Mouse (Mus musculus) MEL (cell line): Measurements from ENCODE around the gene Mob2. TPM values are rescaled to one million over a fixed set of nuclear protein-coding genes. Genes with fewer than 3 reads are reported as not detected.

Source experiments
- DNase-seq: peaks from one replicate; pipeline ENCODE4 v3.0.0; 2011; ENCODE audit warnings: low read depth, low spot score
- H3K27ac ChIP-seq: 2 replicates; pipeline ENCODE4 v1.5.1; 2012; ENCODE audit warnings: low read depth, mild to moderate bottlenecking, control low read depth, low read length, moderate library complexity; ENCODE audit not compliant: control insufficient read depth
- H3K27me3 ChIP-seq, 2 experiments: fragments of 150-350 bp in 1 of 2; sonication (generic) in 1 of 2; 2 replicates each; pipeline ENCODE4 v1.6.1; 2012; ENCODE audit warnings: low read length in 2 of 2, mild to moderate bottlenecking in 2 of 2, improper control_type of control experiment in 1 of 2, moderate library complexity in 1 of 2; ENCODE audit not compliant: insufficient read depth in 2 of 2, control insufficient read depth in 1 of 2
- H3K36me3 ChIP-seq, 2 experiments: 2 replicates each; pipeline ENCODE4 v1.6.1; 2012 to 2014; ENCODE audit warnings: low read length in 2 of 2, improper control_type of control experiment in 1 of 2, inconsistent platforms in 1 of 2, mild to moderate bottlenecking in 1 of 2; ENCODE audit not compliant: insufficient read depth in 2 of 2, control insufficient read depth in 1 of 2
- H3K4me1 ChIP-seq, 2 experiments: fragments of 150-350 bp in 1 of 2; sonication (generic) in 1 of 2; 2 replicates each; pipeline ENCODE4 v1.6.1; 2012; ENCODE audit warnings: low read length in 2 of 2, improper control_type of control experiment in 1 of 2, mild to moderate bottlenecking in 1 of 2; ENCODE audit not compliant: insufficient read depth in 2 of 2, control insufficient read depth in 1 of 2
- H3K4me3 ChIP-seq, 2 experiments: fragments of 150-350 bp in 1 of 2; sonication (generic) in 1 of 2; 2 replicates each; pipeline ENCODE4 v1.5.1; 2012; ENCODE audit warnings: low read depth in 2 of 2, low read length in 2 of 2, mild to moderate bottlenecking in 2 of 2, moderate library complexity in 2 of 2, control low read depth in 1 of 2, improper control_type of control experiment in 1 of 2; ENCODE audit not compliant: control insufficient read depth in 1 of 2, insufficient read depth in 1 of 2
- H3K79me2 ChIP-seq: 2 replicates; pipeline ENCODE4 v1.6.1; 2012; ENCODE audit warnings: mild to moderate bottlenecking, low read length, moderate library complexity; ENCODE audit not compliant: control insufficient read depth, poor library complexity, insufficient read depth
- H3K9ac ChIP-seq: 2 replicates; pipeline ENCODE4 v1.6.1; 2012; ENCODE audit warnings: low read depth, mild to moderate bottlenecking, control low read depth, low read length, moderate library complexity; ENCODE audit not compliant: control insufficient read depth, poor library complexity, severe bottlenecking
- H3K9me3 ChIP-seq: fragments of 150-350 bp; sonication (generic); replicated peaks from 2 replicates; pipeline ENCODE4 v1.6.1; 2012; ENCODE audit warnings: mild to moderate bottlenecking, low read length, improper control_type of control experiment, moderate library complexity; ENCODE audit not compliant: insufficient read depth
- BHLHE40 ChIP-seq: IDR thresholded peaks from 2 replicates; pipeline ENCODE4 v1.6.1; 2012; ENCODE audit warnings: low read depth, mild to moderate bottlenecking, inconsistent platforms, low read length, improper control_type of control experiment, borderline replicate concordance
- E2F4 ChIP-seq: IDR thresholded peaks from 2 replicates; pipeline ENCODE4 v1.6.1; 2011; ENCODE audit warnings: low read depth, low read length, improper control_type of control experiment, borderline replicate concordance
- HCFC1 ChIP-seq: IDR thresholded peaks from 2 replicates; pipeline ENCODE4 v1.6.1; 2012; ENCODE audit warnings: low read depth, mild to moderate bottlenecking, inconsistent platforms, low read length, improper control_type of control experiment, moderate library complexity
- MAX ChIP-seq: IDR thresholded peaks from 2 replicates; pipeline ENCODE4 v1.6.1; 2011; ENCODE audit warnings: low read length, improper control_type of control experiment
- MAZ ChIP-seq: IDR thresholded peaks from 2 replicates; pipeline ENCODE4 v1.6.1; 2012; ENCODE audit warnings: low read depth, mild to moderate bottlenecking, inconsistent platforms, low read length, improper control_type of control experiment
- MXI1 ChIP-seq: IDR thresholded peaks from 2 replicates; pipeline ENCODE4 v1.6.1; 2011; ENCODE audit warnings: mild to moderate bottlenecking, low read depth, low read length, improper control_type of control experiment
- MYB ChIP-seq: IDR thresholded peaks from 2 replicates; pipeline ENCODE4 v1.6.1; 2011; ENCODE audit warnings: mild to moderate bottlenecking, low read depth, low read length, improper control_type of control experiment
- MYC ChIP-seq: IDR thresholded peaks from 2 replicates; pipeline ENCODE4 v1.6.1; 2011; ENCODE audit warnings: low read depth, mild to moderate bottlenecking, low read length, improper control_type of control experiment, moderate library complexity
- NRF1 ChIP-seq: IDR thresholded peaks from 2 replicates; pipeline ENCODE4 v1.6.1; 2014; ENCODE audit warnings: low read depth, mild to moderate bottlenecking, inconsistent platforms, low read length, improper control_type of control experiment, moderate library complexity; ENCODE audit not compliant: poor library complexity, insufficient read depth, severe bottlenecking
- POLR2A ChIP-seq, 2 experiments: IDR thresholded peaks; 2 replicates each; pipeline ENCODE4 v1.6.1; 2011 to 2012; ENCODE audit warnings: low read length in 2 of 2, mild to moderate bottlenecking in 2 of 2, control low read depth in 1 of 2, improper control_type of control experiment in 1 of 2, low read depth in 1 of 2, moderate library complexity in 1 of 2; ENCODE audit not compliant: control insufficient read depth in 1 of 2, insufficient read depth in 1 of 2, poor library complexity in 1 of 2
- TBP ChIP-seq: IDR thresholded peaks from 2 replicates; pipeline ENCODE4 v1.8.0; 2011; ENCODE audit warnings: low read depth, low read length, improper control_type of control experiment
- USF2 ChIP-seq, 2 experiments: IDR thresholded peaks; 2 replicates each; pipeline ENCODE4 v1.6.1; 2011 to 2012; ENCODE audit warnings: improper control_type of control experiment in 2 of 2, low read length in 2 of 2, borderline replicate concordance in 1 of 2, inconsistent platforms in 1 of 2, low read depth in 1 of 2, mild to moderate bottlenecking in 1 of 2; ENCODE audit not compliant: insufficient read depth in 1 of 2
- ZKSCAN1 ChIP-seq: IDR thresholded peaks from 2 replicates; pipeline ENCODE4 v1.6.1; 2012; ENCODE audit warnings: low read depth, mild to moderate bottlenecking, inconsistent platforms, low read length, improper control_type of control experiment, moderate library complexity
- polyA plus RNA-seq, 2 experiments: library from polyadenylated mRNA; stranded (reverse) in 1 of 2; unstranded in 1 of 2; fragments of >175 nt in 1 of 2; fragments of >200 nt in 1 of 2; gene quantifications; 2 replicates each; pipeline versions ENCODE4 v1.2.1 to v1.2.4; 2012; ENCODE audit warnings: low replicate concordance in 2 of 2, low read depth in 1 of 2; ENCODE audit not compliant: insufficient read length in 2 of 2, insufficient read depth in 1 of 2, missing spikeins in 1 of 2
- total RNA-seq: library from RNA; depleted of rRNA; stranded (reverse); fragments of 300-350 nt; gene quantifications from 2 replicates; pipeline ENCODE4 v1.2.3, GENCODE M21; 2012

The Mob2 gene
- total and polyA plus RNA-seq, 3 experiments, result 33.6 to 45.2 TPM; not detected in 1

- no peak overlapping the region for H3K27ac ChIP-seq
- no peak for DNase-seq
- no peak overlapping the region for H3K9ac ChIP-seq
- H3K4me1 ChIP-seq, result no peaks in the 10 kb centered on the region
- H3K4me3 ChIP-seq, result no peak overlapping the region
- peaks cover 4 to 13% of the 10 kb centered on the region in 2 experiments for H3K27me3 ChIP-seq
- no peaks in the 10 kb centered on the region for H3K79me2 ChIP-seq
- TF ChIP-seq POLR2A (IDR thresholded peaks at IDR 0.05; ENCODE audit: control insufficient read depth in 1 of 2, insufficient read depth in 1 of 2, low read depth in 1 of 2, low read length in 2 of 2, poor library complexity in 1 of 2) (no peak), USF2 (IDR thresholded peaks at IDR 0.05; ENCODE audit: borderline replicate concordance in 1 of 2, insufficient read depth in 1 of 2, low read depth in 1 of 2, low read length in 2 of 2) (no peak), BHLHE40 (no peak), E2F4 (no peak)
- H3K36me3 ChIP-seq, result no peaks in the 10 kb centered on the region
- no peaks in the 10 kb centered on the region for H3K9me3 ChIP-seq
Observed at GRCm38 (mm10) chr7:142077138-142077537, 16.3 kb upstream of the Mob2 start.

- no peak overlapping the region for H3K27ac ChIP-seq
- H3K4me1 ChIP-seq, result no peaks in the 10 kb centered on the region
- DNase-seq, result no peak
- H3K27me3 ChIP-seq, result peaks cover 4 to 13% of the 10 kb centered on the region in 2 experiments
- no peaks in the 10 kb centered on the region for H3K9me3 ChIP-seq
- no peak overlapping the region for H3K4me3 ChIP-seq
- H3K9ac ChIP-seq, result no peak overlapping the region
- H3K36me3 ChIP-seq, result no peaks in the 10 kb centered on the region
- TF ChIP-seq BHLHE40, result no peak
- no peak for TF ChIP-seq MAZ
- TF ChIP-seq MXI1, result no peak
- TF ChIP-seq HCFC1, result no peak
- H3K79me2 ChIP-seq, result no peaks in the 10 kb centered on the region
Observed at GRCm38 (mm10) chr7:142074146-142074886, 13.5 kb upstream of the Mob2 start.

- TF ChIP-seq MAX, result no peak
- TF ChIP-seq ZKSCAN1, result no peak
- no peak for TF ChIP-seq NRF1
- no peak for TF ChIP-seq MYB
- no peak for TF ChIP-seq TBP
- TF ChIP-seq MYC, result no peak
- TF ChIP-seq HCFC1, result no peak
- Histone ChIP-seq H3K27me3 (peaks cover 11 to 17% of the 10 kb centered on the region in 2 experiments), H3K4me3 (no peak overlapping the region), H3K4me1 (peaks cover 0 to 4% of the 10 kb centered on the region in 2 experiments; a peak in 1 of 4 replicates), H3K36me3 (no peaks in the 10 kb centered on the region), H3K27ac (no peak overlapping the region), H3K9ac (no peak overlapping the region), H3K9me3 (no peaks in the 10 kb centered on the region), H3K79me2 (no peaks in the 10 kb centered on the region)
- no peak for DNase-seq
Observed at GRCm38 (mm10) chr7:142071717-142072116, 10.9 kb upstream of the Mob2 start.
